Mouse (Mus musculus): ENCODE data around the gene Celf2. TPM values are rescaled to one million over a fixed set of nuclear protein-coding genes. Genes with fewer than 3 reads are reported as not detected.

Gene Celf2
- polyA plus RNA-seq, 1 experiment, result 68.8 TPM

GRCm38 (mm10) chr2:7082376-7083025 lies 426.9 kb downstream of the Celf2 start:
- DNase-seq (ENCODE audit: low read depth), result no peak

- no peak for DNase-seq (ENCODE audit: low read depth)
These were observed 428.3 kb downstream of the Celf2 start for GRCm38 (mm10) chr2:7080794-7081783.

GRCm38 (mm10) chr2:7080086-7080485 lies 429.3 kb downstream of the Celf2 start:
- DNase-seq (ENCODE audit: low read depth), result no peak

- DNase-seq (ENCODE audit: low read depth), result no peak
These were observed 430.0 kb downstream of the Celf2 start for GRCm38 (mm10) chr2:7079390-7079789.

- no peak for DNase-seq (ENCODE audit: low read depth)
These were observed 435.6 kb downstream of the Celf2 start for GRCm38 (mm10) chr2:7073730-7074129.

- DNase-seq (ENCODE audit: low read depth), result no peak
These were observed 436.8 kb downstream of the Celf2 start for GRCm38 (mm10) chr2:7072344-7073265.

GRCm38 (mm10) chr2:7069458-7069857 lies 439.9 kb downstream of the Celf2 start:
- no peak for DNase-seq (ENCODE audit: low read depth)

- no peak for DNase-seq (ENCODE audit: low read depth)
These were observed 441.1 kb downstream of the Celf2 start for GRCm38 (mm10) chr2:7068281-7068680.

GRCm38 (mm10) chr2:7063574-7064192 lies 445.7 kb downstream of the Celf2 start:
- no peak for DNase-seq (ENCODE audit: low read depth)

- no peak for DNase-seq (ENCODE audit: low read depth)
These were observed 448.8 kb downstream of the Celf2 start for GRCm38 (mm10) chr2:7060490-7061105.

- DNase-seq (ENCODE audit: low read depth), result no peak
These were observed 453.0 kb downstream of the Celf2 start for GRCm38 (mm10) chr2:7056401-7056800.

- no peak for DNase-seq (ENCODE audit: low read depth)
These were observed 453.4 kb downstream of the Celf2 start for GRCm38 (mm10) chr2:7055958-7056357.

- DNase-seq (ENCODE audit: low read depth), result no peak
These were observed 458.3 kb downstream of the Celf2 start for GRCm38 (mm10) chr2:7051090-7051489.

GRCm38 (mm10) chr2:7046155-7046554 lies 463.2 kb downstream of the Celf2 start:
- no peak for DNase-seq (ENCODE audit: low read depth)

- no peak for DNase-seq (ENCODE audit: low read depth)
These were observed 463.8 kb downstream of the Celf2 start for GRCm38 (mm10) chr2:7045531-7045930.

- no peak for DNase-seq (ENCODE audit: low read depth)
These were observed 465.4 kb downstream of the Celf2 start for GRCm38 (mm10) chr2:7043770-7044459.

- no peak for DNase-seq (ENCODE audit: low read depth)
These were observed 468.4 kb downstream of the Celf2 start for GRCm38 (mm10) chr2:7040940-7041339.

- no peak for DNase-seq (ENCODE audit: low read depth)
These were observed 470.4 kb downstream of the Celf2 start for GRCm38 (mm10) chr2:7038991-7039390.

- no peak for DNase-seq (ENCODE audit: low read depth)
These were observed 478.0 kb downstream of the Celf2 start for GRCm38 (mm10) chr2:7031389-7031788.

- DNase-seq (ENCODE audit: low read depth), result no peak
These were observed 482.6 kb downstream of the Celf2 start for GRCm38 (mm10) chr2:7026737-7027136.

All from gonadal fat pad, adult 2 months (tissue).